In the genomic region with DNA sequence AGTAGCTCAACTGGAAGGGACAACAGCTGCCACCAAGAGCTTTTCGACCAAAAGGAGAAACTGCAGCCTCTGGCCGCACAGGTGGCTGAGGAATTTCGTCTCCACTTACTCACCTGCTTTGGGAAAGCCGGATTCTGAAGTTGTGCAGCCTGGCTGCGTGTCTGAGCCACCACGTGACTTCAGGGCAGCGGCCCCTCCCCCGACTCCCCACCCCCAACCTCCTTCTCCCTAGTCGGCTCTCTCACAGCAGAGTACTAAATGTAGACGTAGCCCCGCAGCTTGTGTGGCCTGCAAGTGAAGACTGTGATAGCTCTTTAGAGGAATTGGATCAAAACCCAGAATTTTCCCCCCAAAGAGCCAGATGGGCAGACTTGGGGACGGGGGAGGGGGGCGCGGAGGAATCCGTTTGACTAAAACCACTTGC, we compare ENCODE assay signal across 8 mouse cellular contexts. TPM values are rescaled to one million over a fixed set of nuclear protein-coding genes. Genes with fewer than 3 reads are reported as not detected.
A peak's percentile ranks its signal among the peaks of the same experiment; 100 is the strongest.
DNase-seq lines count a peak whose midpoint lies in the region; ATAC-seq and TF ChIP-seq lines count a peak whose summit lies in the region.
"Had no signal": no experiment of that assay in that cellular context is flagged by ENCODE, and none has a peak within 500 bp of the region (broad histone marks: within the 10 kb centered on the region; RNA-seq: fewer than 3 reads in every experiment).

No protein-coding gene starts in this region.

- peak overlapping the region; percentile 80 for H3K4me3 ChIP-seq in forebrain, embryonic 12.5 days (replicated peaks)
- peak overlapping the region; percentile 60; the same call in 1 of the 2 replicates for H3K4me3 ChIP-seq in midbrain, postnatal 0 days (ENCODE audit: low read depth, low read length)

- 1% methylated on average over 15 of the region's 15 CpGs for WGBS in forebrain, embryonic 12.5 days
- 3% methylated on average over 15 of the region's 15 CpGs for WGBS in midbrain, postnatal 0 days

- peak overlapping the region; percentile 93 for H3K27ac ChIP-seq in forebrain, embryonic 12.5 days
- peak overlapping the region; percentile 84 for H3K27ac ChIP-seq in midbrain, postnatal 0 days (ENCODE audit: low read depth, low read length)
- H3K27ac ChIP-seq: liver, embryonic 14.5 days had no signal

- peaks cover 76% of the 10 kb centered on the region for H3K4me1 ChIP-seq in forebrain, embryonic 12.5 days
- H3K4me1 ChIP-seq in midbrain, postnatal 0 days (ENCODE audit: insufficient read depth, low read length): peaks cover 20% of the 10 kb centered on the region

- H3K27me3 ChIP-seq in forebrain, embryonic 12.5 days: no peaks in the 10 kb centered on the region
- no peaks in the 10 kb centered on the region for H3K27me3 ChIP-seq in midbrain, postnatal 0 days (ENCODE audit: insufficient read depth, low read length)

- intact Hi-C loops in left cerebral cortex, postnatal 25 days (cut with DNase I): no loop called here

- H3K36me3 ChIP-seq in forebrain, embryonic 12.5 days (replicated peaks): peaks cover 18% of the 10 kb centered on the region
- H3K36me3 ChIP-seq in midbrain, postnatal 0 days (ENCODE audit: insufficient read depth, low read length): no peaks in the 10 kb centered on the region

- H3K9ac ChIP-seq in forebrain, embryonic 12.5 days: peak overlapping the region; percentile 89
- no peak overlapping the region for H3K9ac ChIP-seq in midbrain, postnatal 0 days (replicated peaks; ENCODE audit: low read length, poor library complexity, severe bottlenecking)
- H3K9ac ChIP-seq: liver, embryonic 14.5 days had no signal

- ATAC-seq in forebrain, embryonic 12.5 days (ENCODE audit: low FRiP score): peak; percentile 30
- no peak for ATAC-seq in midbrain, postnatal 0 days (ENCODE audit: low FRiP score)
- no peak for ATAC-seq in activated CD4-positive, CD25-positive, alpha-beta regulatory T cell, adult 4 months

- no peak for TF ChIP-seq CTCF in midbrain, postnatal 0 days (IDR thresholded peaks at IDR 0.05)

- no peaks in the 10 kb centered on the region for H3K9me3 ChIP-seq in forebrain, embryonic 12.5 days
- no peaks in the 10 kb centered on the region for H3K9me3 ChIP-seq in midbrain, postnatal 0 days (ENCODE audit: low read length)

- DNase-seq in embryo, embryonic 10.5 days (ENCODE audit: low spot score): peak; percentile 77
- DNase-seq in kidney, postnatal 14 days: peak; percentile 39
- no peak for DNase-seq in midbrain, postnatal 0 days (ENCODE audit: low spot score)
- no peak for DNase-seq in left cerebral cortex, postnatal 25 days (ENCODE audit: low spot score in 2 of 2)
- no peak for DNase-seq in right cerebral cortex, postnatal 25 days

- H3K4me2 ChIP-seq in forebrain, embryonic 12.5 days: peak overlapping the region; percentile 85
- peak overlapping the region; percentile 96 for H3K4me2 ChIP-seq in midbrain, postnatal 0 days (ENCODE audit: low read depth, low read length, poor library complexity, severe bottlenecking)

RNA-seq across cellular contexts. Expression of gene Rgma, which starts 14.6 kb away (rescaled TPM):
- 37.3 and 42.3 TPM in 2 replicates for polyA plus RNA-seq in forebrain, embryonic 12.5 days (2016; fragmentation: Nextera tagmentation; extraction: Ambion mirVana)
- 129 and 160 TPM in 2 replicates for total RNA-seq in midbrain, postnatal 0 days (2014; rRNA removed)
- 42.7 and 42.9 TPM in 2 replicates for polyA plus RNA-seq in midbrain, postnatal 0 days (2015; fragmentation: Nextera tagmentation; extraction: Ambion mirVana)
- total RNA-seq in left cerebral cortex, postnatal 25 days (2021): 10 to 100 TPM; 62.3 to 66.1 TPM
- polyA plus RNA-seq in activated CD4-positive, CD25-positive, alpha-beta regulatory T cell, adult 4 months (2017; shearing (Covaris generic)): not detected

Comparison
In these comparisons a context has a peak if more than half of its experiments do, and no peak if none do; other contexts are left out.
1. DNase-seq: peak in embryo, embryonic 10.5 days (single experiment) and kidney, postnatal 14 days (single experiment); none in midbrain, postnatal 0 days (single experiment), left cerebral cortex, postnatal 25 days (0 of 2) and right cerebral cortex, postnatal 25 days (single experiment).
2. RNA of gene Rgma, which starts 14.6 kb away (polyA plus RNA-seq): 42.7 to 42.9 TPM in midbrain, postnatal 0 days and 37.3 to 42.3 TPM in forebrain, embryonic 12.5 days; not detected in activated CD4-positive, CD25-positive, alpha-beta regulatory T cell, adult 4 months; every median in the first group is over 10 times any median in the second.